Mouse (Mus musculus) thymus, adult 2 months (tissue): ENCODE measurements around the gene Rpl23. TPM values are rescaled to one million over a fixed set of nuclear protein-coding genes. Genes with fewer than 3 reads are reported as not detected.
"Not testable (repeated sequence)": the region's sequence is repeated elsewhere in the genome, so short reads cannot be mapped to it uniquely, and the experiment has no call there.

Experiments used
- DNase-seq: peaks from one replicate; pipeline ENCODE4 v3.0.0; 2021
- H3K27ac ChIP-seq: fragments of 200-500 bp; 2 replicates; pipeline ENCODE4 v1.5.1; 2012; ENCODE audit warnings: low read length, control low read depth; ENCODE audit not compliant: control insufficient read depth, insufficient read depth
- H3K27me3 ChIP-seq: fragments of 200-500 bp; 2 replicates; pipeline ENCODE4 v1.6.1; 2012; ENCODE audit warnings: mild to moderate bottlenecking, low read length, moderate library complexity, mixed read lengths; ENCODE audit not compliant: control insufficient read depth, insufficient read depth
- H3K36me3 ChIP-seq: fragments of 200-500 bp; 2 replicates; pipeline ENCODE4 v1.6.1; 2012; ENCODE audit warnings: mild to moderate bottlenecking, low read length, moderate library complexity; ENCODE audit not compliant: control insufficient read depth, insufficient read depth
- H3K4me1 ChIP-seq: fragments of 200-500 bp; replicated peaks from 2 replicates; pipeline ENCODE4 v1.6.1; 2012; ENCODE audit warnings: low read length; ENCODE audit not compliant: control insufficient read depth, insufficient read depth
- H3K4me3 ChIP-seq: fragments of 200-500 bp; 2 replicates; pipeline ENCODE4 v1.5.1; 2012; ENCODE audit warnings: mild to moderate bottlenecking, low read length, control low read depth, moderate library complexity; ENCODE audit not compliant: control insufficient read depth, insufficient read depth
- CTCF ChIP-seq: fragments of 200-500 bp; IDR thresholded peaks from 2 replicates; pipeline ENCODE4 v1.5.1; 2012; ENCODE audit warnings: mild to moderate bottlenecking, control low read depth, low read length, moderate library complexity, borderline replicate concordance; ENCODE audit not compliant: control insufficient read depth, poor library complexity, insufficient read depth; ENCODE audit errors: extremely low read depth
- POLR2A ChIP-seq: fragments of 200-500 bp; IDR thresholded peaks from 2 replicates; pipeline ENCODE4 v1.6.1; 2012; ENCODE audit warnings: mild to moderate bottlenecking, low read length, control low read depth, moderate library complexity; ENCODE audit not compliant: control insufficient read depth, poor library complexity, insufficient read depth; ENCODE audit errors: extremely low read depth
- WGBS: fragments of 180-500 bp; shearing (Covaris S2); methylation state at CpG from one replicate; pipeline ENCODE4 v1.1.7; 2018; 5-methylcytosine and 5-hydroxymethylcytosine counted together
- polyA plus RNA-seq: library from polyadenylated mRNA; depleted of rRNA; stranded (reverse); fragments of >200 nt; gene quantifications from 2 replicates; pipeline ENCODE4 v1.2.3, GENCODE M21; 2012

The Rpl23 gene
- polyA plus RNA-seq, 1 experiment = 154 TPM

DNA sequence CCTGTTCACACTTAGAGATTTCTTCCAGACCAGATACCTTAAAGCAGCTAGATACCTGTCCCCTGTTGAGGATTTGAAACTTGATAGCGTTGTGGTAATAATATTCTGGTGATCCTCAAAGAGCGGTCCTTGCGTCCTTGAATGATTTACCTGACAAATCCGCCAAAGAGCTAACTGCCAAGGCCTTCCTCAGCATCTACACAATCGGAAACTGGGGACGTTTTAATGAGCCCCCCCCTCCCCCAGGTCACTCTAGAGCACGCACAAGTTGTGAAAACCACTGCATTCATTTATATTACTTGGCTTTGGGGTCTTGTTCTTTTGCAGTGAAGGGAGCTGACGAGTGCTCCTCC is 15.8 kb upstream of the Rpl23 start:
- peaks cover 14% of the 10 kb centered on the region for H3K4me1 ChIP-seq
- 82% methylated on average over 8 of the region's 8 CpGs for WGBS
- H3K4me3 ChIP-seq = no peak overlapping the region
- H3K36me3 ChIP-seq = no peaks in the 10 kb centered on the region
- H3K27ac ChIP-seq = no peak overlapping the region
- H3K27me3 ChIP-seq = no peaks in the 10 kb centered on the region
- no peak for TF ChIP-seq POLR2A
- no peak for TF ChIP-seq CTCF
- no peak for DNase-seq

DNA sequence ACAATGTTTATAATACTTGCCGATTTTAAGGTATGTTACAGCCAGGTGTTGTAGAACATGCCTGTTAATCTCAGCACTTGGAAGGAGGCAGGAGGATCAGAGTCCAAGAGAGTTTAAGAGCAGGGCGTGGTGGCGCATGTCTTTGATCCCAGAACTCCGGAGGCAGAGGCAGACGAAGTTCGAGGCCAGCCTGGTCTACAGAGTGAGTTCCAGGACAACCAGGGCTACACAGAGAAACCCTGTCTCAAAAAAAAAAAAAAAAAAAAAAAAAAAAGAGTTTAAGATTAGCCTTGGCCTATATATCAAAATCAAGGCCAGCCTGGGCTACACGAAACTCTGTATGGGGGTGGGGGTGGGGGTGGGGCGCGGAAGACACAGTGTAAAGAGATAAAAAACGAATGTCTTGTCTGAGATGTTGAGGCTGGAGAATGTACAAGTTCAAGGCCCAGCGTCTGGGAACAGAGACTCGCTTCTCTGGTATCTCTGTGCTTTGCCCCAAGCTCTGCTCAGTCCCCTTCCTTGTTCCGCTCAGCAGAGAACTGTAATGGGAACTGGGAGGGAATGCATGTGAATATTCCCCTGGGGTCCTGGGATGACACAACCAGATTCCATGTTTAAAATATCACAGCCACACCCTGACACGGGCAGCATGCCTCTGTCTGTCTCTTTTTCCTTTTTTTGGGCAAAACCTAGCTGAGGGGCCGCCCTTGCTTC is 15.3 kb upstream of the Rpl23 start:
- Histone ChIP-seq H3K27me3 (no peaks in the 10 kb centered on the region), H3K4me3 (no peak overlapping the region), H3K4me1 (peaks cover 14% of the 10 kb centered on the region), H3K36me3 (no peaks in the 10 kb centered on the region), H3K27ac (no peak overlapping the region)
- TF ChIP-seq POLR2A = no peak
- TF ChIP-seq CTCF = no peak
- 87% methylated on average over 15 of the region's 15 CpGs for WGBS
- DNase-seq = no peak

DNA sequence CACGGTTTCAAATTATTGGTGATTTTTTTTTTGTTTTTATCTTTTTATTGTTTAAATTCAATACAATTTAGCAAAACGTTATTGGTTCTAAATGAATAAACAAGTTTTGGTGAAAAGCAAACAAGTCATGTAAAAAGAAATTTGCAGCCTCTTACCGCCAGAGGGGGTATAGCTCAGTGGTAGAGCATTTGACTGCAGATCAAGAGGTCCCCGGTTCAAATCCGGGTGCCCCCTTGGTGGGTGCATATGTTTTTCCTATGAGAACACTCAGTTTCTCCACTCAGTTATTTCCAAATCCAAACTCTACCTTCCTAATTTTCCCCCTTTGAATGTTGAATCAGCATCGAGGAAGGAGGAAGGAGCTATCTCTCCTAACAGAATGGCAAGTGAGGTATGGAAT is 14.7 kb upstream of the Rpl23 start:
- peak; percentile 73 for DNase-seq
- Histone ChIP-seq H3K4me1 (peaks cover 12% of the 10 kb centered on the region), H3K4me3 (no peak overlapping the region), H3K27me3 (no peaks in the 10 kb centered on the region), H3K27ac (no peak overlapping the region), H3K36me3 (no peaks in the 10 kb centered on the region)
- WGBS = 15% methylated on average over 6 of the region's 6 CpGs
- TF ChIP-seq POLR2A = no peak
- no peak for TF ChIP-seq CTCF

DNA sequence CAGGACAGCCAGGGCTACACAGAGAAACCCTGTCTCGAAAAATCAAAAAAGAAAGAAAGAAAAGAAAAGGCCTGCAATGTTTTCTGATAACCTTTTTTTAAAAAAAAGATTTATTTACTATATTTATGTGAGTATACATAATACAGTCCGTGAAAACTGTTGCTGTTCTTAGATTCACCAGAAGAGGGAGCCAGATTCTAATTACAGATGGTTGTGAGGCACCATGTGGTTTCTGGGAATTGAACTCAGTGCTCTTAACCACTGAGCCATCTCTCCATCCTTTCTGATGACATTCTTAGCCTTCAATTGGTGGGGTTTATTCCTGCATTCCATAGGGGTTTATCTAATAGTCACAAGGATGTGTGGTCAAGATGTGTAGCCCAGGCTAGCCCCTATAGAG is 10.9 kb upstream of the Rpl23 start:
- H3K4me1 ChIP-seq = no peaks in the 10 kb centered on the region
- TF ChIP-seq POLR2A (no peak), CTCF (no peak)
- no peaks in the 10 kb centered on the region for H3K27me3 ChIP-seq
- 6% methylated on average over 2 of the region's 2 CpGs for WGBS
- no peak overlapping the region for H3K4me3 ChIP-seq
- peak; percentile 63 for DNase-seq
- no peaks in the 10 kb centered on the region for H3K36me3 ChIP-seq
- no peak overlapping the region for H3K27ac ChIP-seq

DNA sequence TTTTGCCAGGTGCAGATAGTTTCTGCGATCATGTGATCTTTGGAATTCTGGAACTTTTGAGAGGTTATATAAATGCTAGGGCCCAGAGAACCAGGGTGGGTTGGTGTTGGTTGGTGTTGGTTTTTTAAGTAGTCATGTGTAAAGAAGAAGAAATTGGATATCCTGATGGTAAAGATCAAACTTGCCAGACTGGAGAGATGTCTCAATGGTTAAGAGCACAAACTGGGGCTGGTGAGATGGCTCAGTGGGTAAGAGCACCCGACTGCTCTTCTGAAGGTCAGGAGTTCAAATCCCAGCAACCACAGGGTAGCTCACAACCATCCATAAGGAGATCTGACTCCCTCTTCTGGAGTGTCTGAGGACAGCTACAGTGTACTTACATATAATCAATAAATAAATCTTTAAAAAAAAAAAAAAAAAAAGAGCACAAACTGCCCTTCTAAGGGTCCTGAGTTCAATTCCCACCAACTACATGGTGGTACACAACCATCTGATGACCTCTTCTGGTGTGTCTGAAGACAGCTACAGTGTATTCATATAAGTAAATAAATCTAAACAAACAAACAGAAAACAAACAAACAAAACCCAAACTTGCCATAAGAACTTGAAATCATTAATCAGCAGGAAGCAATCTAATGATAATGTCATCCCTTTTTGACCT is 8.7 kb upstream of the Rpl23 start:
- H3K27me3 ChIP-seq, H3K4me1 ChIP-seq, H3K27ac ChIP-seq, H3K36me3 ChIP-seq, DNase-seq, H3K4me3 ChIP-seq: not testable (repeated sequence)
- WGBS = 80% methylated on average over 2 of the region's 2 CpGs

DNA sequence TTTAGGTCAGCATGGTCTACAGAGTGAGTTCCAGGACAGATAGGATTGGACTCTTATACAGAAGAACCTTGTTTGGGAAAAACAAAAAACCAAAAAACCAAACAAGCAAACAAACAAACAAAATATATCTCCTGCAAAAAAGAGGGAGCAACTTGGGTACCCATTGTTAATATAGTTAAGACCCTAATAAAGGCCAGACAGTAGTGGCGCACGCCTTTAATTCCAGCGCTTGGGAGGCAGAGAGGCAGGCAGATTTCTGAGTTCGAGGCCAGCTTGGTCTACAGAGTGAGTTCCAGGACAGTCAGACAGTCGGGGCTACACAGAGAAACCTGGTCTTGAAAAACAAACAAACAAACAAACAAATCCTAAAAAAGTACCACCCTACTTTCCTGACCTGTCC is 7.5 kb upstream of the Rpl23 start:
- H3K27ac ChIP-seq = no peak overlapping the region

DNA sequence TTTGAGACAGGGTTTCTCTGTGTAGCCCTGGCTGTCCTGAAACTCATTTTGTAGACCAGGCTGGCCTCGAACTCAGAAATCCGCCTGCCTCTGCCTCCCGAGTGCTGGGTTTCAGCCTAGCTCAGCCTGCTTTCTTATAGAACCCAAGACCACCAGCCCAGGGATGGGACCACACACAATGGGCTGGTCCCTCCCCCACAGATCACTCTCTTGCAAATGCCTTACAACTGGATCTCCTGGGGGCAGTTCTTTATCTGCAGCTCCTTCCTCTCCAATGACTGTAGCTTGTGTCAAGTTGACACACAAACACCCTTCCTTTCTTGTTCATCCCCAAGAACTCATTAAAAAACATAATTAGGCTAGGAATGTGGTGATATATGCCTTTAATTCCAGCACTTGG is 5.7 kb upstream of the Rpl23 start:
- Histone ChIP-seq H3K4me1 (no peaks in the 10 kb centered on the region), H3K27ac (no peak overlapping the region), H3K4me3 (no peak overlapping the region), H3K27me3 (no peaks in the 10 kb centered on the region), H3K36me3 (no peaks in the 10 kb centered on the region)
- TF ChIP-seq CTCF (no peak), POLR2A (no peak)
- 100% methylated on average over 3 of the region's 3 CpGs for WGBS
- no peak for DNase-seq

More for the DNA sequence above, 7.5 kb upstream of the Rpl23 start:
- no peaks in the 10 kb centered on the region for H3K27me3 ChIP-seq
- H3K36me3 ChIP-seq = no peaks in the 10 kb centered on the region
- TF ChIP-seq POLR2A = no peak
- no peak for TF ChIP-seq CTCF
- H3K4me3 ChIP-seq = no peak overlapping the region
- no peaks in the 10 kb centered on the region for H3K4me1 ChIP-seq
- WGBS = 96% methylated on average over 5 of the region's 5 CpGs
- no peak for DNase-seq
